Mouse (Mus musculus): ENCODE data around the gene Mrps12. TPM values are rescaled to one million over a fixed set of nuclear protein-coding genes. Genes with fewer than 3 reads are reported as not detected.

Mrps12 gene
- polyA plus RNA-seq, 1 experiment from 2014 or later = 131 TPM

DNA sequence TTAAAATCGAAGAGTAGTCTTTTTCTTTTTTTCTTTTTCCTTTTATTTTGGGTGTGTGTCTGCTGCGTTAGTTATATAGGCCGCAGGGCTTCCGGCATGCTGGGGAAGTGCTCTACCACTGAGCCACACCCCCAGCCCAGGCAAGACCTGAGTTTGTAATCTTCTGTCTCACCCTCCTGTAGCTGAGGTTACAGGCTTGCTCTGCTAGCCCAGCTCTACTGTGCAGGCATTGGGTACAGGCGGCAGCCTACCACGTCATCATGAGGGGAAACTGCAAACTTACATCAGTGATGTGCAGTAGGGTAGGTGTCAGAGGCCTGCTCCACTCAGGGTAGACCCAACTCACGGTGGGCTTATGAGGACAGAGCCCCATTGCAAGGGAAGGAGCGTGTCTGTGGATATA lies 39.6 kb upstream of the Mrps12 start:
- DNase-seq = no peak
- Histone ChIP-seq H3K4me3 (ENCODE audit: low read depth, low read length) (no peak overlapping the region), H3K9me3 (ENCODE audit: low read depth, low read length) (no peaks in the 10 kb centered on the region), H3K4me2 (no peak overlapping the region), H3K9ac (no peak overlapping the region), H3K27me3 (ENCODE audit: insufficient read depth, low read length) (no peaks in the 10 kb centered on the region), H3K36me3 (ENCODE audit: insufficient read depth) (peaks cover 10% of the 10 kb centered on the region; the same call in 1 of the 2 replicates), H3K4me1 (ENCODE audit: insufficient read depth) (no peaks in the 10 kb centered on the region), H3K27ac (ENCODE audit: low read depth) (no peak overlapping the region)
- WGBS = 88% methylated on average over 8 of the region's 8 CpGs
- no peak for ATAC-seq (ENCODE audit: insufficient read depth)
- TF ChIP-seq CTCF (IDR thresholded peaks at IDR 0.05; ENCODE audit: low read depth) = no peak

DNA sequence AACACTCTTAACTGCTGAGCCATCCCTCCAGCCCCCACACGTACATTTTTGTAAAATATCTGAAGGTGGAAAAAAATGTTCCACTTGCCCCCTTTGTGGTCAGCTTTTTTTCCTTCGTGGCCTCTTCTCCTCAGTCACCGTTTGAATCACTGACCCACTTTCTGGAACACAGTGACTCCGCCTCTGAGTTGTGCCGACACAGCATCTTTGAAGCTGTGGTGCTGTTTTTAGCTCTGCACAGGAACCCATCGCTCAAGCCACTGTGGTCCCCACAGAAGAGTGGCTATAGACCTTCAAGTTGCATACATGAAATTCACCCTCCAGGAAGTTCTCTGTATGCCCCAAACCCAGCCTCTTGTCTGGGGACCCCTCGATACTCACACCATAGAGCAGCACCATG lies 39.2 kb upstream of the Mrps12 start:
- 71% methylated on average over 7 of the region's 7 CpGs for WGBS
- no peak for ATAC-seq (ENCODE audit: insufficient read depth)
- no peak overlapping the region for H3K9ac ChIP-seq
- peaks cover 10% of the 10 kb centered on the region; the same call in 1 of the 2 replicates for H3K36me3 ChIP-seq (ENCODE audit: insufficient read depth)
- no peaks in the 10 kb centered on the region for H3K9me3 ChIP-seq (ENCODE audit: low read depth, low read length)
- no peak overlapping the region for H3K27ac ChIP-seq (ENCODE audit: low read depth)
- H3K4me2 ChIP-seq = no peak overlapping the region
- H3K4me3 ChIP-seq (ENCODE audit: low read depth, low read length) = no peak overlapping the region
- no peak for TF ChIP-seq CTCF (IDR thresholded peaks at IDR 0.05; ENCODE audit: low read depth)
- H3K4me1 ChIP-seq (ENCODE audit: insufficient read depth) = no peaks in the 10 kb centered on the region
- no peaks in the 10 kb centered on the region for H3K27me3 ChIP-seq (ENCODE audit: insufficient read depth, low read length)
- DNase-seq = peak; percentile 30

DNA sequence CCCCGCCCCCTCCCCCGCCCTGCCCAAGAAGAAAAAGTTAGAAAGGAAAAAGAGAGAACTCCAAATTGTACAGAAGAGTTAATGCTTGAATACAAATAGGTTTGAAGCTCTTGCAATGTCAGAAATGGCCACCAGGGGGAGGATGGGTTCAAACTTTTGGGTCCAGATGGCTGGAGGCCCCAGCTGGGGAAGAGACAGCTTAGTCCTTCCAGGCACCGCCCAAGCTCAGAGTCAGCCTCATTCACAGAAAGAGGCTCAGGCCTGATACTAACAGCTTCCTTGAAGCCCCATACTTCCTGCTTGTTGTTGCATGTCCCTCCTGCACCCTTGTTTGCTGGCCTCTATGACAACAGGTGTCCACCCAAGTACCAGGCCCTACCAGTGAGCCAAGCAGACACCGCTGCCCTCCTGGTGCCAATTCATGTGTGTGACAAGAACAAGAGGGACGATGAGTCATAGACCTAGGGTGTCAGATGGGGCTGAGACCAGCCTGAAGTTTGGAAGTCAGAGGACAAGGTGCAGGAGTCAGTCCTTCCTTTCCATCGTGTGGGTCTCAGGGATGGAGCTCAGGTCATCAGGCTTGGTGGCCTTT lies 38.5 kb upstream of the Mrps12 start:
- no peak overlapping the region for H3K27ac ChIP-seq (ENCODE audit: low read depth)
- peak; percentile 68; the same call in 1 of the 2 replicates for ATAC-seq (ENCODE audit: insufficient read depth)
- H3K9ac ChIP-seq = no peak overlapping the region

DNA sequence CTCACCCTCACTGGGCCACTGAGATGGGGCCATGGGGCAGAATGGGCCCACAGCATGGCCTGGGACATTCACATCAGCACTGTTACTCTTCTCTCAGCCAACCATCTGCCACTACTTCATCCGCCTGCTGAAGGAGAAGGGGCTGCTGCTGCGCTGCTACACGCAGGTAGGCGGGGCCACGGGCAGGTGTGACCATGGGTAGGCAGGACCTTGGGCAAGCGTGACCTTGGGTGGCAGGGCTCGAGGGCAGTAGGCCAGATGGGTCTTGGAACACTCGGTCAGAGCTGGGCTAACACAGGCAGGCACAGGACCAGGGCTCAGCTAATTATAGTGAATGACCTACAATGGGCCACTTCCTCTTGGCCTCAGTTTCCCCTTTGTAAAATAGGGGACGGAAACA lies 37.2 kb upstream of the Mrps12 start:
- ATAC-seq (ENCODE audit: insufficient read depth) (no peak), DNase-seq (no peak)

More for the DNA sequence above, 38.5 kb upstream of the Mrps12 start:
- Histone ChIP-seq H3K4me1 (ENCODE audit: insufficient read depth) (no peaks in the 10 kb centered on the region), H3K4me3 (ENCODE audit: low read depth, low read length) (no peak overlapping the region), H3K9me3 (ENCODE audit: low read depth, low read length) (no peaks in the 10 kb centered on the region), H3K27me3 (ENCODE audit: insufficient read depth, low read length) (no peaks in the 10 kb centered on the region), H3K4me2 (no peak overlapping the region), H3K36me3 (ENCODE audit: insufficient read depth) (peaks cover 3% of the 10 kb centered on the region; the same call in 1 of the 2 replicates)
- peak; percentile 83 for TF ChIP-seq CTCF (IDR thresholded peaks at IDR 0.05; ENCODE audit: low read depth)
- 44% methylated on average over 6 of the region's 6 CpGs for WGBS
- peak; percentile 97 for DNase-seq

DNA sequence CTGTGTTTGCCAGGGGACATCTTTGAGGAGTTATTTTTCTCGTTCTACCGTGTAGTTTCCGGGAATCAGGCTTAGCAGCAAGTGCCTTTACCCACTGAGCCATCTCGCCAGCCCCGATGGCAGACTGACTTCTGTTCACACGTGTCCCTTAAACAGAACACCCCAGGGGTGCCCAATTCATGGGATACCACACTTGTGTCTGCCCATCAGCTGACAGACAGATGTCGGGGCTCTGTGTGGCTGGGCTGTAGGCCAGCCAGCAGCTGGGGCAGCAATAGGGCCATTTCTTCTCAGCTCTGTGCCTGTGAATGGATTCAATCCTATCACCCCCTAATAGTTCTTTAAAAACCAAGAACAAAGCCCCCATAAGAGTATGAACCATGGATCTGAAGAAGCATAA lies 33.5 kb upstream of the Mrps12 start:
- no peaks in the 10 kb centered on the region for H3K9me3 ChIP-seq (ENCODE audit: low read depth, low read length)
- ATAC-seq (ENCODE audit: insufficient read depth) (no peak), DNase-seq (no peak)
- H3K36me3 ChIP-seq (ENCODE audit: insufficient read depth) = peaks cover 11% of the 10 kb centered on the region; the same call in 1 of the 2 replicates
- no peaks in the 10 kb centered on the region for H3K27me3 ChIP-seq (ENCODE audit: insufficient read depth, low read length)
- 84% methylated on average over 7 of the region's 7 CpGs for WGBS
- H3K27ac ChIP-seq (ENCODE audit: low read depth) = no peak overlapping the region
- H3K4me1 ChIP-seq (ENCODE audit: insufficient read depth) = no peaks in the 10 kb centered on the region
- H3K4me2 ChIP-seq = no peak overlapping the region
- H3K4me3 ChIP-seq (ENCODE audit: low read depth, low read length) = no peak overlapping the region
- TF ChIP-seq CTCF (IDR thresholded peaks at IDR 0.05; ENCODE audit: low read depth) = no peak
- no peak overlapping the region for H3K9ac ChIP-seq

More for the DNA sequence above, 37.2 kb upstream of the Mrps12 start:
- no peaks in the 10 kb centered on the region for H3K4me1 ChIP-seq (ENCODE audit: insufficient read depth)
- no peaks in the 10 kb centered on the region for H3K9me3 ChIP-seq (ENCODE audit: low read depth, low read length)
- H3K9ac ChIP-seq = no peak overlapping the region
- no peak overlapping the region for H3K4me3 ChIP-seq (ENCODE audit: low read depth, low read length)
- no peak for TF ChIP-seq CTCF (IDR thresholded peaks at IDR 0.05; ENCODE audit: low read depth)
- H3K36me3 ChIP-seq (ENCODE audit: insufficient read depth) = peaks cover 8% of the 10 kb centered on the region; the same call in 1 of the 2 replicates
- H3K27ac ChIP-seq (ENCODE audit: low read depth) = no peak overlapping the region
- 80% methylated on average over 9 of the region's 9 CpGs for WGBS
- no peaks in the 10 kb centered on the region for H3K27me3 ChIP-seq (ENCODE audit: insufficient read depth, low read length)
- no peak overlapping the region for H3K4me2 ChIP-seq

DNA sequence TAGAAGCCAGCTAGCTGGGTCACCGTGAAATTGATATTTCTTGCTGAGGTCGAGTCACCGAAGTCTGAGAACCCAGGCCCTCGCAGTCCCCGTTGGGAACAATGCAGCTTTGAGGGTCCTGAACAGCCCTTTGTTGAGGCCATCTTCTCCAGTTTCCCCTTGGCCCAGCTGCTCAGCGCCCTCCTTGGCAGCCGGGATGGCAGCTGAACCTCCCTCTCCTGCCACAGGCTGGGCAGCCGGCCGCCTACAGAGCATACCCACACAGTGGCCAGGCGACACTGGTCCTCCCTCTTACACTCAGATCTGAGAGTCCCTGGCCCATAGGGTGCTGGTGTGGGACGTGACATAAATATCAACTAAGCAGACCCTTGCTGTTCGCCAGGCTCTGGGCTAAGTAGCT lies 32.5 kb upstream of the Mrps12 start:
- Histone ChIP-seq H3K4me1 (ENCODE audit: insufficient read depth) (no peaks in the 10 kb centered on the region), H3K4me2 (no peak overlapping the region), H3K36me3 (ENCODE audit: insufficient read depth) (peaks cover 11% of the 10 kb centered on the region; the same call in 1 of the 2 replicates), H3K9me3 (ENCODE audit: low read depth, low read length) (no peaks in the 10 kb centered on the region), H3K27ac (ENCODE audit: low read depth) (no peak overlapping the region), H3K4me3 (ENCODE audit: low read depth, low read length) (no peak overlapping the region), H3K9ac (no peak overlapping the region), H3K27me3 (ENCODE audit: insufficient read depth, low read length) (no peaks in the 10 kb centered on the region)
- no peak for TF ChIP-seq CTCF (IDR thresholded peaks at IDR 0.05; ENCODE audit: low read depth)
- ATAC-seq (ENCODE audit: insufficient read depth) (no peak), DNase-seq (no peak)
- WGBS = 78% methylated on average over 12 of the region's 12 CpGs

DNA sequence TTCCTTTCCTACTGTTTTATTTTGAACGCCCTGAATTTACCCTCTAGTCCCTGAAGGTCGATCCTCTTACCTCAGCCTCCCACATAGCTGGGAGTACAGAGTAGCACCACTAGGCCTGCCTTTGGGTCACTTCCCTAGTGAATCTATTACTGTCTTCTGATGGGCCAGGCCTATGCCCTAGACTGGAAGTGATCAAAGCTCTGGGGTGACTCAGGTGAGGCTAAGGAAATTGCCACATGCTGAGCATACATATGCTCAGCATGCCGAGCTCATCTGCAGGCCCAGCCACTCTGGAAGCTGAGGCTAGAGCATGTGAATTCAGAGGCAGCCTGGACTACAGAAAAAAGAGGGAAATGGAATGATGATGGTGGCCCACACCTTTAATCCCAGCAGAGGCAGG lies 31.5 kb upstream of the Mrps12 start:
- H3K4me2 ChIP-seq = no peak overlapping the region
- ATAC-seq (ENCODE audit: insufficient read depth) (no peak), DNase-seq (no peak)
- no peaks in the 10 kb centered on the region for H3K4me1 ChIP-seq (ENCODE audit: insufficient read depth)
- no peak for TF ChIP-seq CTCF (IDR thresholded peaks at IDR 0.05; ENCODE audit: low read depth)
- 57% methylated on average over 3 of the region's 3 CpGs for WGBS
- H3K9me3 ChIP-seq (ENCODE audit: low read depth, low read length) = no peaks in the 10 kb centered on the region
- H3K9ac ChIP-seq = no peak overlapping the region
- no peaks in the 10 kb centered on the region for H3K27me3 ChIP-seq (ENCODE audit: insufficient read depth, low read length)
- peaks cover 8% of the 10 kb centered on the region; the same call in 1 of the 2 replicates for H3K36me3 ChIP-seq (ENCODE audit: insufficient read depth)
- no peak overlapping the region for H3K27ac ChIP-seq (ENCODE audit: low read depth)
- no peak overlapping the region for H3K4me3 ChIP-seq (ENCODE audit: low read depth, low read length)

Measured in lung, embryonic 14.5 days (tissue).